Mouse (Mus musculus) myocyte (in vitro differentiated cells): ENCODE results near the gene 9330182O14Rik. TPM values are rescaled to one million over a fixed set of nuclear protein-coding genes. Genes with fewer than 3 reads are reported as not detected.

Experiments used
- H3K27me3 ChIP-seq: one replicate; pipeline ENCODE4 v1.6.1; 2011; ENCODE audit not compliant: control insufficient read depth, insufficient read depth, insufficient read length
- H3K36me3 ChIP-seq: one replicate; pipeline ENCODE4 v1.6.1; 2011; ENCODE audit not compliant: control insufficient read depth, insufficient read depth
- H3K4me2 ChIP-seq: one replicate; pipeline ENCODE4 v1.6.1; 2011; ENCODE audit warnings: low read depth, control low read depth
- H3K4me3 ChIP-seq: one replicate; pipeline ENCODE4 v1.5.1; 2011; ENCODE audit warnings: mild to moderate bottlenecking, control low read depth, moderate library complexity
- H3K79me2 ChIP-seq: one replicate; pipeline ENCODE4 v1.6.1; 2011; ENCODE audit not compliant: control insufficient read depth, insufficient read depth
- H3ac ChIP-seq: one replicate; pipeline ENCODE4 v1.6.1; 2011; ENCODE audit not compliant: control insufficient read depth, insufficient read length
- CEBPB ChIP-seq: IDR thresholded peaks from 2 replicates; pipeline ENCODE4 v1.6.1; 2011; ENCODE audit warnings: mild to moderate bottlenecking, moderate library complexity; ENCODE audit not compliant: poor library complexity, insufficient read depth, severe bottlenecking
- E2F4 ChIP-seq: IDR thresholded peaks from one replicate; pipeline ENCODE4 v1.6.1; 2011; ENCODE audit warnings: mild to moderate bottlenecking, control low read depth, moderate library complexity; ENCODE audit not compliant: insufficient read depth
- MAX ChIP-seq: IDR thresholded peaks from one replicate; pipeline ENCODE4 v1.6.1; 2011; ENCODE audit warnings: low read depth, mild to moderate bottlenecking, control low read depth
- MYOD1 ChIP-seq, 3 experiments: IDR thresholded peaks; one replicate each; pipeline ENCODE4 v1.6.1; 2011; ENCODE audit warnings: control low read depth in 2 of 3, low read depth in 2 of 3, mild to moderate bottlenecking in 2 of 3, moderate library complexity in 1 of 3; ENCODE audit not compliant: insufficient read length in 2 of 3, control insufficient read depth in 1 of 3
- MYOG ChIP-seq, 3 experiments: IDR thresholded peaks; one replicate each; pipeline ENCODE4 v1.6.1; 2011; ENCODE audit warnings: control low read depth in 2 of 3, low read depth in 2 of 3, mild to moderate bottlenecking in 2 of 3; ENCODE audit not compliant: insufficient read length in 2 of 3, control insufficient read depth in 1 of 3, insufficient read depth in 1 of 3
- POLR2A ChIP-seq: IDR thresholded peaks from one replicate; pipeline ENCODE4 v1.6.1; 2011; ENCODE audit warnings: low read depth, mild to moderate bottlenecking, control low read depth, moderate library complexity; ENCODE audit not compliant: insufficient read length
- POLR2AphosphoS2 ChIP-seq: IDR thresholded peaks from one replicate; pipeline ENCODE4 v1.6.1; 2011; ENCODE audit warnings: low read depth, control low read depth; ENCODE audit not compliant: insufficient read length
- REST ChIP-seq: IDR thresholded peaks from one replicate; pipeline ENCODE4 v1.6.1; 2011; ENCODE audit warnings: mild to moderate bottlenecking, control low read depth, moderate library complexity; ENCODE audit not compliant: insufficient read depth, insufficient read length
- SRF ChIP-seq: IDR thresholded peaks from one replicate; pipeline ENCODE4 v1.6.1; 2011; ENCODE audit warnings: low read depth; ENCODE audit not compliant: control insufficient read depth, insufficient read length
- TCF12 ChIP-seq: IDR thresholded peaks from one replicate; pipeline ENCODE4 v1.6.1; 2011; ENCODE audit warnings: mild to moderate bottlenecking, control low read depth; ENCODE audit not compliant: poor library complexity, insufficient read depth, severe bottlenecking
- TCF3 ChIP-seq: IDR thresholded peaks from one replicate; pipeline ENCODE4 v1.6.1; 2011; ENCODE audit warnings: low read depth, control low read depth; ENCODE audit not compliant: insufficient read length
- USF1 ChIP-seq: IDR thresholded peaks from one replicate; pipeline ENCODE4 v1.6.1; 2011; ENCODE audit warnings: low read depth, mild to moderate bottlenecking, control low read depth, moderate library complexity
- polyA plus RNA-seq: library from polyadenylated mRNA; unstranded; fragments of >200 nt; fragmentation: generic; extraction: Trizol; gene quantifications from one replicate; pipeline ENCODE4 v1.2.1, GENCODE M21; 2012; ENCODE audit warnings: missing spikeins

9330182O14Rik gene
- polyA plus RNA-seq, 1 experiment: not detected

GRCm38 (mm10) chr15:40114600-40115271, 19.4 kb upstream of the 9330182O14Rik start:
- no peak overlapping the region for H3K4me3 ChIP-seq
- H3K36me3 ChIP-seq: no peaks in the 10 kb centered on the region
- no peak overlapping the region for H3K4me2 ChIP-seq

GRCm38 (mm10) chr15:40116396-40116795, 17.8 kb upstream of the 9330182O14Rik start:
- no peak overlapping the region for H3ac ChIP-seq
- TF ChIP-seq USF1 (no peak), E2F4 (no peak), MAX (no peak), MYOG (IDR thresholded peaks at IDR 0.05; ENCODE audit: control insufficient read depth in 1 of 3, insufficient read depth in 1 of 3, insufficient read length in 2 of 3, low read depth in 2 of 3) (no peak), TCF12 (no peak), REST (no peak), MYOD1 (IDR thresholded peaks at IDR 0.05; ENCODE audit: control insufficient read depth in 1 of 3, insufficient read length in 2 of 3, low read depth in 2 of 3) (no peak), TCF3 (no peak), SRF (no peak), POLR2A (no peak), CEBPB (no peak), POLR2AphosphoS2 (no peak)
- no peak overlapping the region for H3K4me2 ChIP-seq
- H3K79me2 ChIP-seq: no peaks in the 10 kb centered on the region
- no peaks in the 10 kb centered on the region for H3K36me3 ChIP-seq
- no peaks in the 10 kb centered on the region for H3K27me3 ChIP-seq
- no peak overlapping the region for H3K4me3 ChIP-seq

More at GRCm38 (mm10) chr15:40114600-40115271, 19.4 kb upstream of the 9330182O14Rik start:
- Histone ChIP-seq H3ac (no peak overlapping the region), H3K79me2 (no peaks in the 10 kb centered on the region), H3K27me3 (no peaks in the 10 kb centered on the region)
- TF ChIP-seq SRF (no peak), MYOG (IDR thresholded peaks at IDR 0.05; ENCODE audit: control insufficient read depth in 1 of 3, insufficient read depth in 1 of 3, insufficient read length in 2 of 3, low read depth in 2 of 3) (no peak), CEBPB (no peak), E2F4 (no peak), TCF3 (no peak), POLR2AphosphoS2 (no peak), MAX (no peak), REST (no peak), TCF12 (no peak), POLR2A (no peak), USF1 (no peak), MYOD1 (IDR thresholded peaks at IDR 0.05; ENCODE audit: control insufficient read depth in 1 of 3, insufficient read length in 2 of 3, low read depth in 2 of 3) (no peak)

DNA sequence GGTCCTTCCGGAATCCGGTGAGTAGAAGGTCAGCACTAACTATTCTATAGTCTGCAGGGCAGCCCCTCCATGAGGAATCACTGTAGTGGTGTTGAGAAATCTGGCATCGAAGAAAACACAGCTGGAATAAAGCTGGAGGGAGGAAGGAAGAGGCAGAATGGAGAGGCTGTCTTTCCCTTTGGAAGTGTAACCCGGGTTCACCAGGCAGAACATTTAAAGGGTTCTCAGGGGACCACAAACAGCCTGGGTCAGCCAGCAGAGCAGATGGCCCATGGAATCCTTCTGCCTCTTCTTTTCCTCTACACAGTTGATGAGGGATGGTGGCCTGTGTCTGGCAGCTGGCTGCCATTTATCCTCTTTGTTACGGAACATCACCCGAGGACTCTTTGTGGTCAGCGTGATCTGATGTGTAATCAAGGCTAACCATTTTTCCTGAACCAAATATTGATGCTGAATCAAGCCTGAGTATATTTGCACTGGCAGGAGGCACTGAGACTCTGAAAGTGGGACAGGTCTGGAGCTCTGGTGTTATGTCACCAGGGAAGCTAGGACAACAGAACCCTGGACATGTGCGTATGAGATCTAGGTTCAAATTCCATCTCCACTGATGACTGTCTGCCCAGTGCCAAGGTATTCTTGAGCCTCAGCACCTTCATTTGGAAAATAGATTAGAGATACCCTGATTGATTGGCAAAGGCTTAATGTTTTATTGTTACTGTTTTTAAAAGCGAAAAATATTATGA, 9.8 kb upstream of the 9330182O14Rik start:
- Histone ChIP-seq H3K4me3 (no peak overlapping the region), H3K4me2 (no peak overlapping the region), H3ac (no peak overlapping the region), H3K79me2 (no peaks in the 10 kb centered on the region), H3K27me3 (peaks cover 2% of the 10 kb centered on the region), H3K36me3 (no peaks in the 10 kb centered on the region)
- TF ChIP-seq MYOD1 (IDR thresholded peaks at IDR 0.05; ENCODE audit: control insufficient read depth in 1 of 3, insufficient read length in 2 of 3, low read depth in 2 of 3): no peak
- TF ChIP-seq MYOG (IDR thresholded peaks at IDR 0.05; ENCODE audit: control insufficient read depth in 1 of 3, insufficient read depth in 1 of 3, insufficient read length in 2 of 3, low read depth in 2 of 3): no peak

DNA sequence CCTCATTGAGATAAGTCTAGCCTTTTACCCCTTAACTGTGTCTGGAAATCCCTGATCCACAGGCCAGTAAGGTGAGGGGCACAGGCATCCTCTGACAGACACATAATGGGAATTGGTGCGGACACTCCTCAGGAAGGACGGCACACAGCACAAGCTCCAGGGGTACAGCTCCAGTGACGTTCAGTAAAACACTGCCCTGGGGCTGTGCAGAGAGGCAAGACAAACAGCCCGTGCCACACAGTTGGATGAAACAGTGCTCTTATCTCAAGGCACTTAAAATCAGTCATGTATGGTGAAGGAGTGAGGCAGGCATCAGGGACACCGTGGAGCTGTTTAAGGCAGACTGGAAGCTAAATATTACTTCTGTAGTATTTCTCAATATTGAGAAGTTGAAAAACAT, 4.7 kb upstream of the 9330182O14Rik start:
- Histone ChIP-seq H3ac (no peak overlapping the region), H3K4me3 (no peak overlapping the region), H3K4me2 (no peak overlapping the region), H3K36me3 (no peaks in the 10 kb centered on the region), H3K27me3 (peaks cover 12% of the 10 kb centered on the region), H3K79me2 (no peaks in the 10 kb centered on the region)
- TF ChIP-seq TCF12 (no peak), CEBPB (no peak), POLR2A (no peak), E2F4 (no peak), USF1 (no peak)
